Mouse (Mus musculus): ENCODE data around the gene Pecam1. TPM values are rescaled to one million over a fixed set of nuclear protein-coding genes. Genes with fewer than 3 reads are reported as not detected.

Pecam1 gene
- total RNA-seq, 1 experiment, result 83.9 TPM

DNA sequence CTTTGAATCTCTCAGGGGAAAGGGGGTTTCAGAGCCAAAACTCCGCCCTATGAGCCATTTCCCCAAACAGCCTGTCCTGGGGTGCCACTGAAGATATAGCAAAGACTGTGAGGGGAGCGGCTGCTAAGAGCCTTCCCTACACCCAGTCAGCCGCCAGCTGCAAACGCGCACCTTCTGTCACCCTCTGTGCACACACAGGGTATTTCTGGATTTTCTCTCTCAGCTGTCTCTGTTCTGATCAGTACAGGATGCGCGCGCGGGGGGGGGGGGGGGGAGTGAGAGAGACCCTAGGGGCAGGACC is 80.6 kb downstream of the Pecam1 start:
- H3K36me3 ChIP-seq (ENCODE audit: control insufficient read depth, insufficient read depth, low read length, poor library complexity, severe bottlenecking), result peaks cover 2% of the 10 kb centered on the region; the same call in 1 of the 2 replicates
- H3K4me1 ChIP-seq (ENCODE audit: control insufficient read depth in 2 of 2, insufficient read depth in 2 of 2, low read length in 2 of 2, poor library complexity in 1 of 2), result peaks cover 33 to 56% of the 10 kb centered on the region in 2 experiments
- TF ChIP-seq MAFK (IDR thresholded peaks at IDR 0.05; ENCODE audit: insufficient read depth, low read depth, low read length) (no peak), HCFC1 (IDR thresholded peaks at IDR 0.05; ENCODE audit: borderline replicate concordance, insufficient read depth, low read length) (no peak), CHD2 (IDR thresholded peaks at IDR 0.05; ENCODE audit: low read depth, low read length) (no peak), ZC3H11A (IDR thresholded peaks at IDR 0.05; ENCODE audit: borderline replicate concordance, low read depth, low read length) (no peak), ZNF384 (IDR thresholded peaks at IDR 0.05; ENCODE audit: low read depth, low read length) (no peak)
- H3K9ac ChIP-seq (ENCODE audit: insufficient read depth, low read depth, low read length, poor library complexity, severe bottlenecking), result no peak overlapping the region
- peak overlapping the region; percentile 17; the same call in 1 of the 2 replicates for H3K27ac ChIP-seq (ENCODE audit: insufficient read depth, low read depth, low read length, poor library complexity, severe bottlenecking)
- in situ Hi-C loops (cut with MboI; ENCODE audit: low sequenced_read_pairs in 2 of 2, unreplicated experiment in 2 of 2), result no loop called here
- H3K4me3 ChIP-seq (ENCODE audit: insufficient read depth in 1 of 2, low read depth in 1 of 2, low read length in 2 of 2, poor library complexity in 1 of 2, severe bottlenecking in 1 of 2), result no peak overlapping the region
- DNase-seq (ENCODE audit: low read depth, low spot score), result no peak
- H3K9me3 ChIP-seq (ENCODE audit: control insufficient read depth, insufficient read depth, low read depth, low read length), result no peaks in the 10 kb centered on the region

DNA sequence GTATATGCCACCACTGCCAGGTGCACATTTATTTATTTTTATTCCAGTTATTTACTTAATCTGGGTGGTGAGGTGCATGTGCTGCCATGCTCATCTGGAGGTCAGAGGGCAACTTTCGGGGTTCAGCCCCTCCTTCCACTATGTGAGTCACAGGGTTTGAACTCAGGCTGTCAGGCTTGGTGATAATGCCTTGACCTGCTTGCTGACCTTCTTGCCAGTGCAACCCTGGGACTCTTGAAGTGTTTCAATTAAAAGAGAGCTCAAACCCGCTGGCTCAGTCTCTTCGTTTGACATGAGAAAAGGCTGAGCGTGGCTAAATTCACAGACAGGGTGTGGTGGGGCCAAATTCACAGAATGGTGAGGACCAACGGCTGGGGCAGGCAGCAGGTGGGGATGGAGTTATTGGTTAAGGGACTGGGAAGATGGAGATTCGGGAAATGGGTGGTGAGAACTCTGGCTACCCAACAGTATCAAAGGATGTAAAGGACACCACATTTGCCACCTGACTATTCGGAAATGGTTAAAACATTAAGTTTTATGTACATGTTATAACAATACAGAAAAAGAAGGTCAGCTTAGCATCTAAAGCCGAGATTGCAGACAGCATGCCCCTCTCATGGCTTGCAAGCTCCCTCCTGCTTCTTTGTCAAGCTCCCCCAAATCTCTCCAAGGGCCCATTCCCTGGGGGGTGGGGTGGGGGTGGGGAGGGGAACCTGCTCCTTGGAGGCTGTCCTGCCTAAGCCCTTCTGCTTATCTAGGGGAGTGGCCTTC is 81.1 kb downstream of the Pecam1 start:
- Histone ChIP-seq H3K4me3 (ENCODE audit: insufficient read depth in 1 of 2, low read depth in 1 of 2, low read length in 2 of 2, poor library complexity in 1 of 2, severe bottlenecking in 1 of 2) (no peak overlapping the region), H3K27ac (ENCODE audit: insufficient read depth, low read depth, low read length, poor library complexity, severe bottlenecking) (peak overlapping the region; percentile 22; the same call in 1 of the 2 replicates), H3K36me3 (ENCODE audit: control insufficient read depth, insufficient read depth, low read length, poor library complexity, severe bottlenecking) (peaks cover 2% of the 10 kb centered on the region; the same call in 1 of the 2 replicates), H3K9ac (ENCODE audit: insufficient read depth, low read depth, low read length, poor library complexity, severe bottlenecking) (no peak overlapping the region), H3K4me1 (ENCODE audit: control insufficient read depth in 2 of 2, insufficient read depth in 2 of 2, low read length in 2 of 2, poor library complexity in 1 of 2) (peaks cover 34 to 54% of the 10 kb centered on the region in 2 experiments), H3K9me3 (ENCODE audit: control insufficient read depth, insufficient read depth, low read depth, low read length) (no peaks in the 10 kb centered on the region)
- TF ChIP-seq ZNF384 (IDR thresholded peaks at IDR 0.05; ENCODE audit: low read depth, low read length) (no peak), MAFK (IDR thresholded peaks at IDR 0.05; ENCODE audit: insufficient read depth, low read depth, low read length) (0 out of 2 replicates have a peak, but pooled peaks have one; percentile 46)
- no peak for DNase-seq (ENCODE audit: low read depth, low spot score)
- in situ Hi-C loops (cut with MboI; ENCODE audit: low sequenced_read_pairs in 2 of 2, unreplicated experiment in 2 of 2), result no loop called here

DNA sequence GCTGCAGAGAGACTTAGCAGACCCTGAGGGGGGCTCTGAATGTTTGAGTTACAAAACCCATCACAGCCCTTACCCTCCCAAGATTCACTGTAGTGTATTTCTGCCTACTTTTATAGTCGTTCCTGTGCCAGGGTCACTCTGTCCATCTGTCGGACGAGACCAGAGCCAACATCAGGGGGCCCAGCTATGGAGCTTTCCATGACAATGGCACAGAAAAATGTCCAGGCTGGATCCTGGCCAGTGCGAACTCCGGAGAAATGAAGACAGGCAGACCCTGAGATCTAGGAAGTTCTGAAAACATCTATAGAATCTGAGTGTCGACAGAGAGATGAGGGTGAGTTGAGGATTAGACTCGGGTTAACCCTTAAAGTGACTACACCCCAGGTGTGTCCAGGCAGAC is 82.1 kb downstream of the Pecam1 start:
- Histone ChIP-seq H3K36me3 (ENCODE audit: control insufficient read depth, insufficient read depth, low read length, poor library complexity, severe bottlenecking) (peaks cover 2% of the 10 kb centered on the region; the same call in 1 of the 2 replicates), H3K9me3 (ENCODE audit: control insufficient read depth, insufficient read depth, low read depth, low read length) (no peaks in the 10 kb centered on the region), H3K4me3 (ENCODE audit: insufficient read depth in 1 of 2, low read depth in 1 of 2, low read length in 2 of 2, poor library complexity in 1 of 2, severe bottlenecking in 1 of 2) (no peak overlapping the region), H3K4me1 (ENCODE audit: control insufficient read depth in 2 of 2, insufficient read depth in 2 of 2, low read length in 2 of 2, poor library complexity in 1 of 2) (peaks cover 31 to 51% of the 10 kb centered on the region in 2 experiments), H3K27ac (ENCODE audit: insufficient read depth, low read depth, low read length, poor library complexity, severe bottlenecking) (no peak overlapping the region), H3K9ac (ENCODE audit: insufficient read depth, low read depth, low read length, poor library complexity, severe bottlenecking) (no peak overlapping the region)
- DNase-seq (ENCODE audit: low read depth, low spot score), result no peak
- TF ChIP-seq ZC3H11A (IDR thresholded peaks at IDR 0.05; ENCODE audit: borderline replicate concordance, low read depth, low read length) (no peak), MAFK (IDR thresholded peaks at IDR 0.05; ENCODE audit: insufficient read depth, low read depth, low read length) (no peak), ZNF384 (IDR thresholded peaks at IDR 0.05; ENCODE audit: low read depth, low read length) (no peak), HCFC1 (IDR thresholded peaks at IDR 0.05; ENCODE audit: borderline replicate concordance, insufficient read depth, low read length) (no peak), CHD2 (IDR thresholded peaks at IDR 0.05; ENCODE audit: low read depth, low read length) (no peak)
- in situ Hi-C loops (cut with MboI; ENCODE audit: low sequenced_read_pairs in 2 of 2, unreplicated experiment in 2 of 2), result no loop called here

DNA sequence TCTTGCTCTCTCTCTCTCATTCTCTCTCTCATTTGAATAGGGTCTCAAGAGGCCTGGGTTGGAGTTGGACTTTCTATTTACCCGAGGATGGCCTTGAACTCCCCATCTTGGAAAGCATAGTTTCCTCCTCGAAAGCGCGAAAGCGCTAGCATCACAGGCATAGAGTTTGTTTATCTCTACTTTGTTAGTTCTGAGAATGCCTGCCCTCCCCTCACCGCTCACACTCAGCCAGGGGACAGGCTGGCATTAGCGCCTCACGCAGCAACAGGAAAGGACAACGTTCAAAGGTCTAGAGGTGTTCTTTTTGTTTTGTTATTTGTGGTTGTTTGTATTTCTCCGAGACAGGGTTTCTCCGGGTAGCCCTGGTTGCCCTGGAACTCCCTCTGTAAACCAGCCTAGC is 82.6 kb downstream of the Pecam1 start:
- Histone ChIP-seq H3K27ac (ENCODE audit: insufficient read depth, low read depth, low read length, poor library complexity, severe bottlenecking) (no peak overlapping the region), H3K9ac (ENCODE audit: insufficient read depth, low read depth, low read length, poor library complexity, severe bottlenecking) (no peak overlapping the region), H3K4me3 (ENCODE audit: insufficient read depth in 1 of 2, low read depth in 1 of 2, low read length in 2 of 2, poor library complexity in 1 of 2, severe bottlenecking in 1 of 2) (no peak overlapping the region), H3K4me1 (ENCODE audit: control insufficient read depth in 2 of 2, insufficient read depth in 2 of 2, low read length in 2 of 2, poor library complexity in 1 of 2) (peaks cover 31 to 47% of the 10 kb centered on the region in 2 experiments), H3K9me3 (ENCODE audit: control insufficient read depth, insufficient read depth, low read depth, low read length) (no peaks in the 10 kb centered on the region), H3K36me3 (ENCODE audit: control insufficient read depth, insufficient read depth, low read length, poor library complexity, severe bottlenecking) (peaks cover 2% of the 10 kb centered on the region; the same call in 1 of the 2 replicates)
- DNase-seq (ENCODE audit: low read depth, low spot score), result no peak
- in situ Hi-C loops (cut with MboI; ENCODE audit: low sequenced_read_pairs in 2 of 2, unreplicated experiment in 2 of 2), result no loop called here
- TF ChIP-seq MAFK (IDR thresholded peaks at IDR 0.05; ENCODE audit: insufficient read depth, low read depth, low read length) (no peak), CHD2 (IDR thresholded peaks at IDR 0.05; ENCODE audit: low read depth, low read length) (no peak), HCFC1 (IDR thresholded peaks at IDR 0.05; ENCODE audit: borderline replicate concordance, insufficient read depth, low read length) (no peak), ZNF384 (IDR thresholded peaks at IDR 0.05; ENCODE audit: low read depth, low read length) (no peak), ZC3H11A (IDR thresholded peaks at IDR 0.05; ENCODE audit: borderline replicate concordance, low read depth, low read length) (no peak)
